ENCODE assay signal across 14 mouse cellular contexts in the genomic region with DNA sequence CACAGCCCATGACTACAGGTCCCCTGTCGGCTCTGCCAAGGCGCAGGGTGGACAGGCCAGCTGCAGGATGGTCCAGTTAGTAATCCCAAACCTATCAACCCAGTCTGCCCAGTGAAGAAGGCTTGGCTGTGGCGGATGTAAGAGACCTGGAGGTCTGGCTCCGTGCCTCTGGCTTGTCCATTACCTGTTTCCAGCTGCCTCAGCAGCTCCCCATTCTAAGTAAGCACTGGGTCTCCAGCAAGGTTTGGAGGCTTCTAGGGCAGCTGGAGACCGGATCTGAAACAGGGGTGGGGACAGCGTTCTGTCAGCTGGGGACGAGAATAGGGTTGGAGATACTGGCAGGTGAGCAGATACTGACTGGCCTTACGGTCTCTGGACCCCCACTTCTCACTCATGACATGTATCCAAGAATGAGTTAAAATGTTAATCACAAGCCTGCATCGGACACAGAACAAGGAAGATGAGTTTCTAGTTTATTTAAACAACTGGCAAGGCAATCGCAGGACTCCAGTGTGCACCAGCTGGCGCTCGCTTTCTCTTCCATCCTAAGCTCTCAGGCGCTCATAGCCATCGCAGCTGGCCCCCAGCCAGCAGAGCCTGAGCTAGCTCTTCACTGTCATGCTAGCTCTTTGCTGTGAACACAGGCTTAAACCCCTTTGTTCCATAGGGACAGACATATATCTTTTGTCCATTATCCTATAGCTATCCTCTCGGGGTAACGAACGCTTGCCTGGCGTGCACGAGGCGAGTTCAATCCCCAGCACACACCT. TPM values are rescaled to one million over a fixed set of nuclear protein-coding genes. Genes with fewer than 3 reads are reported as not detected.
DNase-seq lines count a peak whose midpoint lies in the region; ATAC-seq and TF ChIP-seq lines count a peak whose summit lies in the region.
"Had no signal": no experiment of that assay in that cellular context is flagged by ENCODE, and none has a peak within 500 bp of the region (broad histone marks: within the 10 kb centered on the region; RNA-seq: fewer than 3 reads in every experiment).

No protein-coding gene starts in this region.

- WGBS in cerebellum, adult 2 months = 49% methylated on average over 20 of the region's 20 CpGs
- WGBS in hindbrain, embryonic 10.5 days = 89% methylated on average over 20 of the region's 20 CpGs
- WGBS in midbrain, embryonic 14.5 days = 62% methylated on average over 20 of the region's 20 CpGs

- 0 out of 2 replicates have a peak overlapping the region, but pooled peaks have one; percentile 17 for H3K9ac ChIP-seq in midbrain, embryonic 14.5 days (replicated peaks; ENCODE audit: low read length)
- H3K9ac ChIP-seq: heart, embryonic 12.5 days; liver, embryonic 12.5 days had no signal

- no peak overlapping the region; the same call in 1 of the 2 replicates for H3K4me2 ChIP-seq in midbrain, embryonic 14.5 days (ENCODE audit: low read length)
- H3K4me2 ChIP-seq: heart, embryonic 12.5 days; liver, embryonic 12.5 days had no signal

- H3K36me3 ChIP-seq in hindbrain, embryonic 10.5 days = no peaks in the 10 kb centered on the region
- no peaks in the 10 kb centered on the region for H3K36me3 ChIP-seq in midbrain, embryonic 14.5 days (ENCODE audit: control insufficient read depth, insufficient read depth, low read length)
- H3K36me3 ChIP-seq: heart, embryonic 12.5 days; liver, embryonic 12.5 days had no signal

- no peak for TF ChIP-seq CTCF in cerebellum, adult 2 months (IDR thresholded peaks at IDR 0.05; ENCODE audit: borderline replicate concordance, insufficient read depth, low read depth, low read length)

- intact Hi-C loops in gastrocnemius, postnatal 14 days (cut with DNase I; ENCODE audit: low total_unique reads) = no loop called here

- H3K27ac ChIP-seq in cerebellum, adult 2 months (ENCODE audit: insufficient read depth, low read length) = peak overlapping the region; percentile 37
- peak overlapping the region; percentile 41; the same call in 1 of the 2 replicates for H3K27ac ChIP-seq in hindbrain, embryonic 10.5 days
- peak overlapping the region; percentile 46 for H3K27ac ChIP-seq in midbrain, embryonic 14.5 days (replicated peaks; ENCODE audit: low read depth, low read length)
- H3K27ac ChIP-seq: liver, embryonic 12.5 days had no signal

- DNase-seq in gastrocnemius, postnatal 14 days = peak; percentile 53
- no peak for DNase-seq in gastrocnemius, postnatal 10 days
- peak; percentile 61 to 67 for DNase-seq in cerebellum, adult 2 months
- no peak for DNase-seq in hindbrain, embryonic 10.5 days (ENCODE audit: low spot score)
- DNase-seq in midbrain, embryonic 14.5 days = peak; percentile 82
- no peak for DNase-seq in lung, postnatal 14 days
- DNase-seq in kidney, postnatal 25 days = no peak
- DNase-seq: right cerebral cortex, postnatal 25 days; thymus, adult 18-20 months had no signal

- no peak for TF ChIP-seq POLR2A in cerebellum, adult 2 months (IDR thresholded peaks at IDR 0.05; ENCODE audit: borderline replicate concordance, insufficient read depth, low read length)

- H3K27me3 ChIP-seq in cerebellum, adult 2 months (ENCODE audit: control insufficient read depth, insufficient read depth, low read length) = no peaks in the 10 kb centered on the region
- peaks cover 15% of the 10 kb centered on the region for H3K27me3 ChIP-seq in hindbrain, embryonic 10.5 days (ENCODE audit: insufficient read depth, poor library complexity, severe bottlenecking)
- no peaks in the 10 kb centered on the region for H3K27me3 ChIP-seq in midbrain, embryonic 14.5 days (ENCODE audit: control insufficient read depth, insufficient read depth, low read length)
- H3K27me3 ChIP-seq: heart, embryonic 12.5 days; Patski had no signal

- no peak for ATAC-seq in midbrain, embryonic 14.5 days (ENCODE audit: low FRiP score, low TSS enrichment)
- ATAC-seq in frontal cortex, adult (ENCODE audit: low TSS enrichment) = no peak
- ATAC-seq: liver, embryonic 12.5 days; Patski had no signal

- H3K4me3 ChIP-seq in cerebellum, adult 2 months (replicated peaks; ENCODE audit: insufficient read depth, low read depth, low read length) = no peak overlapping the region
- H3K4me3 ChIP-seq in hindbrain, embryonic 10.5 days = no peak overlapping the region
- no peak overlapping the region for H3K4me3 ChIP-seq in midbrain, embryonic 14.5 days (replicated peaks; ENCODE audit: low read depth, low read length)
- H3K4me3 ChIP-seq: heart, embryonic 12.5 days; liver, embryonic 12.5 days; megakaryocyte, embryonic 14.5 days had no signal

- H3K9me3 ChIP-seq in hindbrain, embryonic 10.5 days = no peaks in the 10 kb centered on the region
- H3K9me3 ChIP-seq in midbrain, embryonic 14.5 days (ENCODE audit: control insufficient read depth, low read length) = no peaks in the 10 kb centered on the region
- H3K9me3 ChIP-seq: heart, embryonic 12.5 days; liver, embryonic 12.5 days; megakaryocyte, embryonic 14.5 days had no signal

- peaks cover 69% of the 10 kb centered on the region for H3K4me1 ChIP-seq in cerebellum, adult 2 months (ENCODE audit: control insufficient read depth, insufficient read depth, low read length)
- peaks cover 52% of the 10 kb centered on the region for H3K4me1 ChIP-seq in hindbrain, embryonic 10.5 days (replicated peaks)
- peaks cover 52% of the 10 kb centered on the region for H3K4me1 ChIP-seq in midbrain, embryonic 14.5 days (ENCODE audit: control insufficient read depth, insufficient read depth, low read length)
- H3K4me1 ChIP-seq: liver, embryonic 12.5 days; megakaryocyte, embryonic 14.5 days had no signal

RNA-seq across cellular contexts. Expression of a gene that starts 9.8 kb away (rescaled TPM):
- total RNA-seq in gastrocnemius, postnatal 14 days (2021) = 1 to 10 TPM; 2.2 to 2.4 TPM
- total RNA-seq in gastrocnemius, postnatal 10 days (2021) = 1 to 10 TPM; 4.5 to 7.4 TPM
- polyA plus RNA-seq in cerebellum, adult 2 months (2012; rRNA removed) = 35.6 and 39.7 TPM in 2 replicates
- polyA plus RNA-seq in hindbrain, embryonic 10.5 days (2016; fragmentation: Nextera tagmentation; extraction: Ambion mirVana) = 28.5 and 33.1 TPM in 2 replicates
- polyA plus RNA-seq in midbrain, embryonic 14.5 days (2014; fragmentation: Nextera tagmentation; extraction: Ambion mirVana) = 52.7 and 66.1 TPM in 2 replicates

Comparison
In these comparisons a context has a peak if more than half of its experiments do, and no peak if none do; other contexts are left out.
1. DNase-seq: peak in gastrocnemius, postnatal 14 days (single experiment), cerebellum, adult 2 months (2 of 2) and midbrain, embryonic 14.5 days (single experiment); none in gastrocnemius, postnatal 10 days (single experiment), hindbrain, embryonic 10.5 days (single experiment), lung, postnatal 14 days (single experiment) and kidney, postnatal 25 days (0 of 2).
2. Peak in every context shown above with its lines, with median percentiles within 50 percentile points of each other: H3K27ac ChIP-seq.